9 mouse cellular contexts compared by ENCODE assay signal in the genomic region with DNA sequence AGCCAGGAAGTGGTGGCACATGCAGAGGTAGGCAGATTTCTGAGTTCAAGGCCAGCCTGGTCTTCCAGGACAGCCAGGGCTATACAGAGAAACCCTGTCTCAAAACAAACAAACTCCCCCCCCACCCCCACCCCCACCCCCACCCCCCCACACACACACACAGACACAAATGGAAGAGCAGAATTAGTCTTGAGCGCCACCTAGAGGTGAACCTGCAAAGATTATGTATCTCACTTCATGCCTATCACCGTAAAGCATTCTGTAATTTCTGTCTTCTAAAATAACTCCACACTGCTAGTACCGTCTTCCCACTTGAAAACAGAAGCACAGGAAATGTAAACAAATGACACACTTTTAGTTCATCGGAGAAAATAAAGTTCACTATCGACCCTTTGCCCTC. TPM values are rescaled to one million over a fixed set of nuclear protein-coding genes. Genes with fewer than 3 reads are reported as not detected.
DNase-seq lines count a peak whose midpoint lies in the region; ATAC-seq lines count a peak whose summit lies in the region.
"Had no signal": no experiment of that assay in that cellular context is flagged by ENCODE, and none has a peak within 500 bp of the region (broad histone marks: within the 10 kb centered on the region; RNA-seq: fewer than 3 reads in every experiment).

No protein-coding gene starts in this region.

- H3K9ac ChIP-seq in heart, embryonic 12.5 days = no peak overlapping the region
- no peak overlapping the region for H3K9ac ChIP-seq in midbrain, embryonic 13.5 days (replicated peaks)
- H3K9ac ChIP-seq in midbrain, embryonic 11.5 days (ENCODE audit: low read length) = no peak overlapping the region
- H3K9ac ChIP-seq: liver, embryonic 15.5 days had no signal

- H3K4me2 ChIP-seq in heart, embryonic 12.5 days = no peak overlapping the region
- H3K4me2 ChIP-seq in midbrain, embryonic 13.5 days (replicated peaks) = no peak overlapping the region
- no peak overlapping the region for H3K4me2 ChIP-seq in midbrain, embryonic 11.5 days
- H3K4me2 ChIP-seq: liver, embryonic 15.5 days had no signal

- H3K4me3 ChIP-seq in heart, embryonic 12.5 days = no peak overlapping the region
- H3K4me3 ChIP-seq in midbrain, embryonic 13.5 days (replicated peaks) = no peak overlapping the region
- no peak overlapping the region for H3K4me3 ChIP-seq in midbrain, embryonic 11.5 days (ENCODE audit: low read depth, low read length)
- H3K4me3 ChIP-seq: liver, embryonic 15.5 days had no signal

- no peak overlapping the region for H3K27ac ChIP-seq in heart, embryonic 12.5 days (ENCODE audit: poor library complexity, severe bottlenecking)
- H3K27ac ChIP-seq in midbrain, embryonic 13.5 days = no peak overlapping the region
- H3K27ac ChIP-seq in midbrain, embryonic 11.5 days (ENCODE audit: low read depth, low read length) = no peak overlapping the region
- H3K27ac ChIP-seq: liver, embryonic 15.5 days had no signal

- H3K9me3 ChIP-seq in heart, embryonic 12.5 days (replicated peaks) = no peaks in the 10 kb centered on the region
- no peaks in the 10 kb centered on the region for H3K9me3 ChIP-seq in midbrain, embryonic 13.5 days
- H3K9me3 ChIP-seq in midbrain, embryonic 11.5 days (ENCODE audit: control insufficient read depth, low read length) = no peaks in the 10 kb centered on the region
- H3K9me3 ChIP-seq: liver, embryonic 15.5 days had no signal

- WGBS in heart, embryonic 12.5 days = 44% methylated on average over 5 of the region's 5 CpGs
- 52% methylated on average over 5 of the region's 5 CpGs for WGBS in midbrain, embryonic 13.5 days
- WGBS in midbrain, embryonic 11.5 days = 61% methylated on average over 5 of the region's 5 CpGs

- peaks cover 8% of the 10 kb centered on the region for H3K4me1 ChIP-seq in heart, embryonic 12.5 days (replicated peaks)
- H3K4me1 ChIP-seq in midbrain, embryonic 13.5 days (replicated peaks) = peaks cover 10% of the 10 kb centered on the region; the same call in 1 of the 2 replicates
- no peaks in the 10 kb centered on the region for H3K4me1 ChIP-seq in midbrain, embryonic 11.5 days (ENCODE audit: control insufficient read depth, insufficient read depth, low read length)
- H3K4me1 ChIP-seq: liver, embryonic 15.5 days had no signal

- no peak for ATAC-seq in heart, embryonic 12.5 days (ENCODE audit: insufficient number of reproducible peaks, low FRiP score)
- peak; percentile 43; the same call in 1 of the 2 replicates for ATAC-seq in midbrain, embryonic 13.5 days
- ATAC-seq in midbrain, embryonic 11.5 days (ENCODE audit: low FRiP score) = no peak

- H3K36me3 ChIP-seq in heart, embryonic 12.5 days = peaks cover 14% of the 10 kb centered on the region
- H3K36me3 ChIP-seq in midbrain, embryonic 13.5 days = peaks cover 33% of the 10 kb centered on the region
- no peaks in the 10 kb centered on the region for H3K36me3 ChIP-seq in midbrain, embryonic 11.5 days (ENCODE audit: control insufficient read depth, insufficient read depth, low read length)
- H3K36me3 ChIP-seq: liver, embryonic 15.5 days had no signal

- H3K27me3 ChIP-seq in heart, embryonic 12.5 days (replicated peaks) = no peaks in the 10 kb centered on the region
- no peaks in the 10 kb centered on the region for H3K27me3 ChIP-seq in midbrain, embryonic 13.5 days
- no peaks in the 10 kb centered on the region for H3K27me3 ChIP-seq in midbrain, embryonic 11.5 days (ENCODE audit: control insufficient read depth, insufficient read depth, low read length)
- H3K27me3 ChIP-seq: liver, embryonic 15.5 days had no signal

- peak; percentile 9 to 47 for DNase-seq in heart, adult 18-20 months
- DNase-seq in midbrain, embryonic 11.5 days (ENCODE audit: low spot score, missing footprints) = no peak
- peak; percentile 27 for DNase-seq in c-Kit-negative CD71-positive TER-119-positive erythroid progenitor cells, embryonic 14.5 days (ENCODE audit: low read depth, low spot score)
- DNase-seq in forelimb bud, embryonic 11.5 days (ENCODE audit: low read depth, low spot score) = peak; percentile 54
- peak; percentile 83 for DNase-seq in retina, embryonic 14.5 days (ENCODE audit: low spot score)
- no peak for DNase-seq in gastrocnemius, postnatal 25 days

RNA-seq across cellular contexts. Expression of a gene that starts 43.2 kb away (rescaled TPM):
- total RNA-seq in heart, adult 18-20 months (2021) = 1 to 10 TPM in 1 of 2 experiments, under 1 TPM in 1; 0.89 to 1.2 TPM
- polyA plus RNA-seq in heart, embryonic 12.5 days (2016; fragmentation: Nextera tagmentation; extraction: Ambion mirVana) = 7.9 and 8.4 TPM in 2 replicates
- polyA plus RNA-seq in midbrain, embryonic 13.5 days (2015; fragmentation: Nextera tagmentation; extraction: Ambion mirVana) = 13.4 and 13.8 TPM in 2 replicates
- polyA plus RNA-seq in midbrain, embryonic 11.5 days (2014; fragmentation: Nextera tagmentation; extraction: Ambion mirVana) = 14.6 and 14.9 TPM in 2 replicates
- 1 to 10 TPM; 1.9 to 2.0 TPM for total RNA-seq in gastrocnemius, postnatal 25 days (2021)

Comparison
In these comparisons a context has a peak if more than half of its experiments do, and no peak if none do; other contexts are left out.
1. DNase-seq: peak in heart, adult 18-20 months (2 of 2), c-Kit-negative CD71-positive TER-119-positive erythroid progenitor cells, embryonic 14.5 days (single experiment), forelimb bud, embryonic 11.5 days (single experiment) and retina, embryonic 14.5 days (single experiment); none in midbrain, embryonic 11.5 days (single experiment) and gastrocnemius, postnatal 25 days (single experiment).